Mouse (Mus musculus) frontal cortex, adult (tissue): ENCODE measurements around the gene Bcar3.

Experiments used
- ATAC-seq: cut with Nextera tagmentation; 2 replicates; pipeline ENCODE4 v1.9.2; 2017; ENCODE audit warnings: mild to moderate bottlenecking, moderate library complexity, mixed read lengths; ENCODE audit not compliant: low TSS enrichment

Gene Bcar3

DNA sequence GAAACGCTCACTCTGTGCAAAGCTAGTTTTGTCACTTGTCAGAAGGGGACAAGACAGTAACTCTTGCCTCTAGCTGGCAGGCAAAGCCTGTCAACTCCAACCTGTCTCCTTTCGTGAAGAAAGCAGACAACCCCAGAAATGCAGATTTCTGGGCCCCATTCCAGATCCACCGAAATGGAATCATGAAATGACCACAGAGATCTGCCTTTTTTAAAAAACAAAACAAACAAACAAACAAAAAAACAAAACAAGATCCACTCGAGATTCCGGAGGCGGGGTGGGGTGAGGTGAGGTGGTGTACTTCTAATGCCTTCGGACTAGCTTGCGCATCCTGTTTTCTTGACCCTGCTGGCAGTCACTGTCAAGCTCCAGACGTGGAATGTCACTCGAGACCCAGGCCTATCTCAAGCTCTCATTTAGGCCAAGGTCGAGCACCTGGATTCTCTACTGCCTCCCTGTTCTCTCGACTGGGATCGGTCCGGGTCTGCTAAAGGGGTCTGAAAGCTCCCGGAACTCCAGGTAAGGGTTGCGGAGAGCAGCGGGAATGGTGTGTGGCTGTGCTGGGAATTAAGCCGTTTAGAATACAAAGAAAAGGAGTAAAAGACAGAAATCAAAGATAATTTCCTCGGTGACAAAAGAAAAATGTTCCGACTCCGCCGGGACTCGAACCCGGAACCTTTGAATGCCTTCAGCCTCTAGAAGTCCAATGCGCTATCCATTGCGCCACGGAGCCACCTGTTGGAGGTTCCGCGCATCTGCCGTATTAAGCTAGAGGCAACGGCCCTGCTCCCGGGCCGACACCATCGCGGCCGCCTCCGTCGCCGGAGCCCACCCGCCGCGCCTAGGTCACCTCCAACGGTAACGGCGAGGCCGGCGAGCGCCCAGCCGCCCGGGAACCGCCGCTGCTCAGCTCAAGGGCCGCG, 1.4 kb upstream of the Bcar3 start:
- peak; percentile 15 for ATAC-seq

DNA sequence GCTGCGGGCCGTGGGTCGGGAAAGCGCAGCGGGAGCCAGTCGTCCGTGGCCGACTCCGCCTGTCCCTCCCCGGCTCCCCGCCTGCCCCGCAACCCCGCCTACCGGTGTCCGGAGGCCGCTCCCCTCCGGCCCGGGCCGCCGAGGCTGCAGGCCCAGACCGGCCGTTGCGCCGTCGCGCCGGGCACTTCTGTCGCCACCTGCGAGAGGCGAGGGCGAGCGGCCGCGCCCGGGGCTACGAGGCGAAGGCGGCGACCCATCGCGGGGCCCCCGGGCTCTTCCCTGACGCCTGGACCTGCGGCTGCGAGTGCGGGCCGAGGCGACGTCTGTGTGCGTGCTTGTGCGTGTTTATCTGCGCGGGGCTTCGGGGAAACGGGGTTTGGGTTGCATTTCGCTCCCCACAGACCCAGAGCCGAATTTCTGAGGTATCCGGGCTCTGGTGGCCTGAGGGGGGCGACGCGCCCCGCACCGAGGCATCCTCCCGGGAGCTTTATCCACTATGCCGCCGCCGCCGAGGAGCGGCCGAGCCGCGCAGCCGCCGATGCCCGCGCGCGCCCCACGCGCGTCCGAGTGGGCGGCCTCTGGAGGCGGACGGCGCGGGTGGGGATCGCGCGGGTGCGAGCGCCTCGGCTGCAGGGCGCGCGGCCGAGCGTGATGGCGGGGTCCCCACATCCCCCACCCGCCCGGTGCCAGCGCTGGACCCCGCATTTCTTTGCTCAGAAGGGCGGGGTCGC, 548 bp upstream of the Bcar3 start:
- peak; percentile 33 for ATAC-seq

DNA sequence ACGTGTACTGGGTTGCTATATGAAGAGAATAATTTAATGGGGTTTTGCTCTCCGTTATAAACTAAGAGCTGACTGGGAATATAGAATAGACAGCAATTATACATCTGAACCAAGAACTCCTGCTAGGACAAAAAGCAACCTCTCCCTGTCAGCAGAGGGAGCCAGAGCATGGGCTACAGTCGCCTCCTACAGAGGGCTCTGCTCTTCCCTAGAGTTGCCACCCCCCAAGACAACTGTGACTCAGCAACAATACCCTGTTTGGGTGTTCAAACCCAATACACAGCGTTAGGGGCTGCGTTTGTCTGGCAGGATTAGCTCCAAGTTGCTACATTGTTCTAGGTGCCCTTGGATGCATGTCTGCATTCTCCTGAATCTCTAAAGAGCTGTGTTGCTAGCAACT, 1.6 kb downstream of the Bcar3 start:
- ATAC-seq, result peak; percentile 45

DNA sequence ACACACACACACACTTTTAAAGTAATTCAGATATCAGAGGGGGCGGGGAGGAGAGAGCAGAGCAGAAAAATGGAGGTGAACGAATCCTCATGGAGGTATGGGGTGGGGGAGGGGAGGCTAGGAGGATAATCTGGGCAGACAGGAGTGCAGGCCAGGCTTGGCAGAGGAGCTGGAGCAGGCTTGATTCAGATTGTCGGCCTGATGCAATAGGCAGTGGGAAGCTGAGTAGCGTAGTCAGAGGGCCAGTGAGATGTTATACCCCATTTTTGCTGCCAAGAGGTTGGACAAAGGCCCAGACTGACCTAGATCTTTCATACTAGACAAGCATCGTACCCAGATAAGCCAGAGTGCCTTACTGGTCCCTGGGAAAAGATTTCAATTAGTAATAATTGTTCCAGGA, 3.0 kb downstream of the Bcar3 start:
- ATAC-seq, result no peak

DNA sequence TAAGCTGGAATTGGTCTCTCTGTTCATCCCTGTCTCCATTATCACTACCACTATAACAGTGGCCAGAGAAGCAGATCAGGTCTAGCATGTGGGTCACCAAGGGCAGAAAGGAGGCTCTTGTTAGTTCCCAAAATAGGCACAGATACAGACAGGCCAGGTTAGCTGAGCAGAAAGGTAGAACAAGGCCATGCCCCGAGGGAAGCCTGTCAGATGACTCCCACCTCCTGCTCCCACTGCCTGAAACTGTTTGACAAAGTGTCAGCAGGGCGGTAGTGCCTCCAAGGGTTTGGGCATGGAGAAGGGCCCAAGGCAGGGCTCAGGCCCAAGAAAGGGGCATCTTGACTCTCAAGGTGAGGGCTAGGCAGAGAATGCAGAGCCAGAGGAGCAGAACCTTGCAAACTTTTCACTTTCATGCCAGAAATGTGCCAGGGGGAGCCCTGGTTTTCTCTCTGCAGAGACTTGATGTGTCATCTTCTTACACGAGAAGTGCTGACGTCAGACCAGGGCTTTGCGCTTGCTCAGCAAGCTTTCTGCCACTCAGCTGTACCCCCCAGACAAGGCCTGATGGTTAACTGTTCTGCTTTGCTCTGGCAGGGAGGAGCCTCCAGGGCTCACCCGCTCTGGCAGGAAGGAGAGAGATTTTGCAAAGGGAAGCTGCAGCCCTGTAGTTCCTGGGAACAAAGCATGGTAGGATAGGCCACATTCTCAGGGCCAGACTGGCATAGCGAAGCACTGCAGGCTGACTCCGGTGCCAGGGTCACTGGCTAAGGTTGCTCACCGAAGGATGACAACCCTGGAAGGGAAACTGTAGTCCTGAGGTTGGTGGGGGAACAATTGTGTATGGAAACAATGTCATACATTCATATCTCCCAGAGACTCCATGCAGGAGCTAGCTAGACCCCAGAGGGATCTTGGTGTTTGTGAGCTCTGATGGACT, 7.3 kb downstream of the Bcar3 start:
- peak; percentile 94 for ATAC-seq

DNA sequence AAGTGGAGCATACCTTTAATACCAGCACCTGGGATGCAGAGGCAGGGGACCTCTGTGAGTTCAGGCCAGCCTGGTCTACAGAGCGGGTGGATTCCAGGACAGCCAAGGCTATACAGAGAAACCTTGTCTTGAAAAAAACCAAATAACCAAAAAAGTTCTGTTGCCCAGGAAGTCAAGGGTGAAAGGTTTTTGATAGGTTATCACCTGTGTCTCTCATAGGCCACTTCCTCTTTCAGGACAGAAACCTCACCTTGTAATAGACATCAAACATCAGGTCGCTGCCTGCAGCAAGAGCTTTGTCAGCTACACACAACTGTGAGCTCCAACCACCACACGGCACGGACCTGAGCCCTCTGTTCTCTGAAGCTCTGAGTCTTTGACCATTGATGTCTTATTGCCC, 10.6 kb downstream of the Bcar3 start:
- ATAC-seq, result no peak

DNA sequence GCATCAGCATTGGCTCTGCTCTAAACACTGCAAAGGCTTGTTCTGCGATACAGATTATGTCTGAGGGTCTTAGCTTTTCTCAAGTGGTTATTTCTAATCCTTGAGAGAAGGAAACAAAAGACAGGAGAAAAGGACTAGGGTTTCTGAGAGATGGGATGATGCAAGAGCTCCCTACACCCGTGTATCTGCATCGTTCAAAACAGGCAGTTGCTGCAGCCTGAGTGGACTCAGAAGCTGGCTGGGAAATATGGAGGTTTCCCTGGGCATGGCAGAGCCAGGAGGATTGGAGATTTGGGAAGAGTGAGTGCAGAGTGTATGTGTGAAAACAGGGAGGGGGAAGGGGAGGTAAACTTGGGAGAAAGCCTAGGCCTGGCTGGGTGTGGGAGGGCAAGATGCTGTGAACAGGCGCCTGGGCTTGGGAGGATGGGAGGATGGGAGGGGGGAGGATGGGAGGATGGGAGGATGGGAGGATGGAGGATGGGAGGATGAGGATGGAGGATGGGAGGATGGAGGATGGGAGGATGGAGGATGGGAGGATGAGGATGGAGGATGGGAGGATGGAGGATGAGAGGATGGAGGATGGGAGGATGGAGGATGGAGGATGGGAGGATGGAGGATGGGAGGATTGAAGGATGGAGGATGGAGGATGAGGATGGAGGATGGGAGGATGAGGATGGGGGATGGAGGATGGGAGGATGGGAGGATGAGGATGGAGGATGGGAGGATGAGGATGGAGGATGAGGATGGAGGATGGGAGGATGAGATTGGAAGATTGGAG, 14.1 kb downstream of the Bcar3 start:
- peak; percentile 36; the same call in 1 of the 2 replicates for ATAC-seq

DNA sequence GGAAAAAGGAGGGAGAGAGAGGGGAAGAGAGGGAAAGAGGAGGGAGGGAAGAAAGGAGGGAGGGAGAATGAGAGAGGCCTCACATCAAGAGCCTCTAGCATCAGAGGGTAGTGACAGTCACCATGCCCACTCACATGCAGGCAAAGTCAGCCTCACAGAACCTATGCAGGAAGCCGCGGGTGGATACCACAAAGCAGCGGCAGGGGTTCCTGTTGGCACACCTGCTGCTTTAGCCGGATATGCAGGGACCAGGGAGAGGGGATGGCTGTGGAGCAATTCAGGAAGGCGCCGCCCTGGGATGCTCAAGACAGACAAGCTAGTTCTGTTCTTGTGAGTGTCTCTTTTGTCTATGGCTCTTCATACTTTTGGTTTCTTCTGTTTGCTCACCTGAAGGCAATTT, 15.0 kb downstream of the Bcar3 start:
- ATAC-seq, result no peak

DNA sequence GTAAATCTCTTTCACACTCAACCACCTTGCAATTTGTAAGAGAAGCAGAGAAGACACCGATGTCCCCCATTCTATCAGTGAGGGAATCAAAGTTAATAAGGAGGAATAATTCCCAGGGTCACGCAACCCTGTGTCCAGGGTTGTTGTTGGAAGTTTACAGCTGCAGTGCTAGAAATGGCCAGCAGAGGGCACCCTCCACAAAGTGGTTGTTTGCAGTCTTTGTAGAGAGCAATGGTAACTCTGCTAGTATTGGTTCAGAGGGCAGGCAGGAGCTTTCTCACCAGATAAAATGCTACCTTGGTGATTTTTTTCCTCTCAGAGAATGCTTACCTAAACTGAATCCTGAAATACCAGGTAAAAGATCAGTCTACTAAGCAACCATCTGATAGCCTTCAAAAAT, 18.1 kb downstream of the Bcar3 start:
- ATAC-seq, result peak; percentile 58

DNA sequence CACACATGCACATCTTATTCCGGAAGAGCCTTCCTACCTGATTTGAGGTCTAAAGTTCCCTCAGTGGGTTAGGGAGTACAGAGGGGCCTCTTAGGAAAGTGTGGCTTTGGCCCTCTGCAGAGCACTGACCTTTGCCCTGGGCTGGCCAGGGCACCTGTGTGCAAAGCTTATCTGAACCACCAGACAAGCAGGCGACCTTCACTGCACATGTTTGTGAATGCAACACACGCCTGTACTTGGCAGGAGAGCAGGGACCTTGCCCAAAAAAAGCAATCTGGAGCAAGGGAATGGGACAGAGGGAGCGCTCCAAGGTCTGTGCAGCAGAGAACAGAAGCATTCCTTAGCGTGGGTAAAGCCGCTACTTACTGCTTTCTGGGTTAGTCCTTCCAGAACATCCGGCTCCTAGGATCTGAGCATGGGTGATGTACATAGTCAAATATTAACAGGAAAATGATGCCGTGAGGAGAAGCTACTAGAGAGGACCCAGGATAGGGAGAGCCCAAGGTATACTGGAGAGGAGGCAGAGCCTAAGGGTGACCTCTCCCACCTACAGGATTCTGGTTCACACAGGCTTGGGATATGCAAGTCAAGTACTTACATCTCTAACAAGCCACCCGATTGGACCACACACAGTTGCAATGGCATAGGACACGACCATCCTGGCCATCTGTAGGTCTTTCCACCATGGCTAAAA, 19.1 kb downstream of the Bcar3 start:
- ATAC-seq, result 0 out of 2 replicates have a peak, but pooled peaks have one; percentile 21

DNA sequence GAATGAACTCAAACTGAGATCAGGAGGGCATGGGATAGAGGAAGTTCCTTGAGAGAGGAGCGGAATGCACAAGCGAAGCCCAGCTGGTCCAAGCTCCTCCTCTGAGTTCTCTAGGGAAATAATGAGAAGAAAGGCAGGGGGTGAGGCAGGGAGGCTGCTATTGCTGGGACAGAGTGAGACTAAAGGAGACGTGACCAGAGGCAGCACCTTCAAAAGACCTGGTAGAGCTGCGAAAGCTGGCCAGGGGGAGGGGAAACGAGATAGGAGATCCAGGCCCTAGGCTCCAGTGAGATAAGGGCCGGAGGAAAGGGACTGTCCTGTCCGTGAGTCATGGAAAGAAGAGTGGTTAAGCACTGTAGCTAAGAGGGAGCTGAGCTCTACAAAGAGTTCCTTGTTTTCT, 20.0 kb downstream of the Bcar3 start:
- ATAC-seq, result no peak

DNA sequence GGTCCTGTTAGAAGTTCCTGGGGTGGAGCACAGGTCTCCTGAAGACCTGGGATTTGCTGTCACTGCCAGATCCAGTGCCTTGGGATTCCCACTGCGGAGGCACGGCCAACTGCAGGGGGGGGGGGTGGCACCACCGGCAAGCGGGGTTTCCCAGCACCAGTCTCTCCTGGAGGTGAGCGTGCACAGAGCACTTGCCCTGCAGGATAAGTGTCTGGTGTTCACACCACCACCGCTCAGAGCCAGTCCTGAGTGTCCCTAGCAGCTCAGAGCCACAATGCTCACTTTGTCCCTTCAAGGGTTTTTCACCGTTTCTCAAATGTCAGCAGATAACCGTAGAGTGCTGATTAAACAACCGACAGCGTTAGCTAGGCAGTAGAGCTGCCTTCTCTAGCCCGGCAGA, 22.7 kb downstream of the Bcar3 start:
- peak; percentile 34 for ATAC-seq

DNA sequence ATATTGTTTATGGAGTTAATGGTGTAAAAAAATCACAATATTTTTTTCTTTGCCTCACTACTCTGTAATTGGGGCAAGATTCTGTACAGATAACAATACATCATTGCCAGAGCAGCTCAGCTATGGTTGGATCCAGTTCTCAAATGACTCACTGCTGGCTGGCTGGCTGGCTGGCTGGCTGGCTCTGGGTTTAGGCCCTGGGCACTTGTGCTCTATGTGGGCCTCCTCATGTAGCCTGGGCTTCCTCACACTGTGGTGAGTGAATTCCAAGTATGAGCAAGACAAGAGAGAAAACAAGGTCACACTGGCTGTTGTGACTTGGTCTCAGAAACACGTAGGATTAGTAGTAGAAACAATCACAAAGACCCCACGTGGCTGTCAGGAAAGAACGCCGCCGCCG, 23.4 kb downstream of the Bcar3 start:
- ATAC-seq, result peak; percentile 86

DNA sequence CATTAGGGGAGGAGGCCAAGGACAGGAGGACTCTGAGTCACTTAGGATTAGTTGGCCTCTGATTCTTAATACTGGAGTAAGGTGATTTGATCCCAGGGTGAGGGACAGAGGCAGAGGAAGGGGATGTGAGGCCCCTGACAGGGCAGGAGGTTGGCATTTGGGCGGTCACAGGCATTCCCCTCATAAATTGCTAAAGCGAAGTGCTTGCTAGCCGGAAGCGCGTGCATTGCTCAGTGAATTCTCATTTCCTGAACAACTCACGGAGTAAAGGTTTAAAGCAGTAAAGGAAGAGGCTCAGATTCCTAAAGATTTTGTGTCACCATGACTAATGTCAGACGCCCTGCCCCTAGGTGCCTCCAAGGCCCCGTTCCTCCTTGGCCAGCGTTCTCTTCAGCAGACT, 28.3 kb downstream of the Bcar3 start:
- no peak for ATAC-seq

DNA sequence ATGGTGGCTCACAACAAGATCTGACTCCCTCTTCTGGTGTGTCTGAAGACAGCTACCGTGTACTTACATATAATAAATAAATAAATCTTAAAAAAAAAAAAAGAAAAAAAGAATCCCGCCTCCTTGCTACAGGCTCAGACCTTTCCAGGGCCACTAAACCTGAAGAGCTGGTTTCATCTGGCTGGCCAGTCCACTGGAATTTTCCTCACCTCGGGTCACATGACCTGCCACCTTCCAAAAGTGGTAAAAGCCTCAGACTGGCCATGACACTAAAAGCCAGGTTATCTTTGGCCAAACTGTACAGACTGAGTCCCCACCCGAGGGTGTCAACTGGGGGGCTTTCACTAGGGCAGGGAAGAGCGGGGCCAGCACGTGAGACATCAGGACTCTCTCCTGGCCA, 29.9 kb downstream of the Bcar3 start:
- no peak for ATAC-seq

DNA sequence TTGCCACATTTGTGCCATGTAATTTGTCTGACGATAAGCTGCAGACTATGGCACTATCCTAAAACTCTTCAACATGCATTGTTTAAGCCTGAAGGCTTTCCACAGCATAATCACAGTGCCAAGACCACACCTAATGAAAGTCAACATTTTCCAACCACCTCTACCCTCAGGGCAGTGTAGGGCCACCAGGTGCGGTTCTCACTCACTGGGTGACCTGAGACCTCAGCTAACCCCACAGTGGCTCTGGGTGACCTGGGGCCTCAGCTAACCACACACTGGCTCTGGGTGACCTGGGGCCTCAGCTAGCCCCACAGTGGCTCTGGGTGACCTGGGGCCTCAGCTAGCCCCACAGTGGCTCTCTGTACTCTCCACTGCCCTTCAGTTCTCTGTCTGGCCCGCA, 30.6 kb downstream of the Bcar3 start:
- no peak for ATAC-seq

DNA sequence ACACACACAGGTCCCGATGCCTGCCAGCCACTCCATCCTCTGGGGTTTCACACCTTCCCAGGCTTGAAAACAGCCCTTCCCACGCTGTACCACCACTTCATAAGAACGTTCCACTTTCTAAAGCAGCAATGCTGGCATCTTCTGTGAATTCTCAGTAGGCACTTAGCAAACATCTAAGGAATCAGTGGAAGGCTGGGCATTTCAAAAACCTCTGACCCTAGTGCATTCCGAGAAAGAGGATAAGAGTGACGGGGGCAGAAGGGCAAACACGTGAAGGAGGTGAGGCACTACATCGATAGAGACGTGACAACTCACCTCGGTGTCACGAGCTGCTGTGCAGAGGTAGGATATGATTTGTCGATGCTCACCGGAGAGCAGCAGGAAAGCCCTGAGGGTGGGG, 36.5 kb downstream of the Bcar3 start:
- ATAC-seq, result peak; percentile 51

DNA sequence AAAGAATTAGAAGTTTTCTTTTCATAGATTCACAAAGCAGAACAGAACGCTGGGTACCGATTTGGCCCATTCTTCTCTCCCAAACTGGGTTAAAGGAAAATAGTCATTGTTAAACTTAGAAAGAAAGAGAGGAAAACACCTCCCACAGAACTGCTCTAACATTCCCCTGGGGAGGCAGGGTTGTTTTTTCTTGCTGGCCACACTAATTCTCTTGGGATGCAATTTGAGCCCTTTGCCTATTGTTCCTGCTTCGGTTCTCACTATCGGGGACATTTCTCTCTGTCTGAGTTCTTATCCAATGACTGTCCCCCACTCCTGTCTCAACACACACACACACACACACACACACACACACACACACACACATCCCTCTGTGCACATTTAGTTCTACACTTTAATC, 39.6 kb downstream of the Bcar3 start:
- ATAC-seq, result peak; percentile 69

DNA sequence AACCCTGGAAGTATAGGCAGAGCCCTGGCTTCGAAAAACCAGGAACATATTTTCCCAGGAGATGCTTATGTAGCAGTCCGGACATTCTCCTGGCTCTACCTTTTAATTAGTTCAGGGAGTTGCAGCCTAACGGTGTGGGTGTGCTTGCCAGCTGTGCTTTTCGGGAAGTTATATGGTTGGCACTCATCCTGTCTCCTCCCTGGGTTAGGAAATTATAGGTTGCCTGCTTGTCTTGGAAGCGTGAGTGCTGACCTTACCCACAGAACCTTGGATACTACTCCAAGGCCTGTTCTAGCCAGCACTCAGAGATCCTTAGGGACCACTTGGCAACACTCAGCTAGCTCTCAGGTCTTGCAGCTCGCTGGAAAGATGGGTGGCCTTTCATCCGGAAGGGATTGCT, 40.0 kb downstream of the Bcar3 start:
- ATAC-seq, result 0 out of 2 replicates have a peak, but pooled peaks have one; percentile 9

DNA sequence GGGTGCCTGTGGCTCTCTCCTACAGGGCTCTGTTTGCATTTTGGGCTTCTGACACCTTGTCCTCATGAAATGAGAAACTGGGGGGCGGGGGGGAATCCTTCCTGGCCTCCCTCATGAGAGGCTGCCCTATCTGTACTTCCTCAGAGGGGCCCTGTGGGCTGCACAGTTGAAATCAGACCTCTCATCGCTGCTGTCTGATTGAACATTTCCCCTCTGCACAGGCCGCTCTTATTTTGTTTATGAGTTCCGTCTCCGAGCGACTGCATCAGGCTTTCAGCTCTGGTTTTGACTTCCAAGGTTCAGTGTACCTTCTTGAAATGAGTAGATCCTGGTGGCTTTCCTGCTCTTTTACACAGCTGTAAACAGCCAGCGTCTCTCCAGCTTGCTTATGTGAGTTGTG, 40.4 kb downstream of the Bcar3 start:
- no peak for ATAC-seq

DNA sequence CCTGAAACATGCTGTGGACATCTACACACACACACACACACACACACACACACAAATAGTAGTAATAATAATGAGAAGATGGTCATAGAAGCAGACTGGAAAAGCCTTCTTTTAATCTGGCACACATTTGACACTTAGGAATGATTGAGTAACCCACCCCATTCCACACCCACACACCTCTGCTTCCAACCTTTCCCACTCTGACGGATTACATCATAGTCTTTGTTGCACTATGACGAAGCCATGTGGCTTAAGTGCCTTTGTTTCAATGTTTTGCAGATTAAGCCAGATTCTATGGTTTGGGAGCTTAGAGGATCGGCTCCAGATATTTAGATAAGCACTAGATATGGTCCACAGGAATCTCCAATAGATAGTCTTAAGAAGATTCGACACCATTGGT, 42.1 kb downstream of the Bcar3 start:
- ATAC-seq, result no peak
